Mouse (Mus musculus) kidney, adult 9 months (tissue): ENCODE measurements around the gene Zfp91.
A peak's percentile ranks its signal among the peaks of the same experiment; 100 is the strongest.

Source experiments
- DNase-seq: peaks from one replicate; pipeline ENCODE4 v3.0.0; 2022

The Zfp91 gene

DNA sequence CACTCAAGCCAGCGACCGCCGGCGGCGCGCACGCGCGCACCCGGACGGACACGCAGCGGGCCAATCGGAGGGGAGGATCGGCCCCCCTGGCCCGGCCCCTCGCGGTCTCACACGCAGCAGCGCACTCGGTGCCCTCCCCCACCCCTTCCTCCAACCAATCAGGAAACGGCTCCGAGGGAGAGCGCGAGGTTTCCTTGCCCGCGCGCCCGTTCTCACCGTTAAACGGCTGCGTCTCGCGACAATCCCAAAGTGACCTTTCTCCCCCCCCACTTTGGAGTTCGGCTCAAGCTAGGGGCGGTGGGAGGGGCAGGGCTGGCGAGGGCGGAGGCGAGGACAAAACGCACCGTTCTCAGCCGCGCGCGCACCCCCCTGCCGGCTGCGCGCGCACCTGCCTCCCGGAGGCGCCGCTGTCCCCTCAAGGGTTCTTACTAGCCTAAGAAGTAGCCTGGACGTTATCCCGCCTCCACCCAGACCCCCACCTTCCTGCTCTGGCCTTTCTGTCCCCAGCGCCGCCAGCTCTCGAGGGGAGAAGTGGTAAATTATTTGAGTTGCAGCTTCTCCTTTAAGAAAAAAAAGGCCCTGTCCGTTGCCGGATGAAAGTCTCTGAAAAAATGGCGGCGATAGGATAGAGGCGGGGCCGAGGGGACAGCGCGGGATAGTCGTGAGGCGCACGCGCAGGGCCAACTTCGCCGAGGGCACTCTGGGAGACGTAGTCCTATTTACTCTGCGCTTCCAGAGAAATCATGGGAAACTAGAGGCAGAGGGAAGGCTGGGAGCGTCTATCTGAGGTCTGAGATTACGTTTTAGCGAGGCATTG lies at the start of gene Zfp91, which contains the start of gene Lpxn:
TSS of gene Zfp91 (minus strand) at position 616 of the 817 bp plus-strand sequence.
TSS of gene Lpxn (plus strand) at position 683 of the 817 bp plus-strand sequence.
- DNase-seq = peak; percentile 99

DNA sequence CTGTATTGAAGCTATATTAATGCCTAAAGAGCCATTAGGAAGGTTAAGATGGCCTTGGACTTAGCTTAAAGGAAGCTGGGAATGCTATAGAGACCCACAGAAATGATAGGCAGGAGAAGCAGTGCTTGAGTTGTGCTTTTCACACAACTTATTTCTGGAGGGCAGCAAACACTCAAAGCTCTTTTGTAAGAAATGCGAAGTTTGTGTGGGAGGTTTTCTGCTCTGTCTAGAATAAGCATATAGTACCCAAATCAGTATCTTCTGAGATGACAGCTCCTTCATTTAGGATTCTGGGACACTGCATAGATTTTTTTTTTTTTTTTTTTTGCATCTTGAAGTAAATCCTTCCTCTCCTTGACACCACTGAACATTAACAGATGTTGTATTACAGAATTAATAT lies 42.6 kb upstream of the Zfp91 start:
- DNase-seq = no peak

DNA sequence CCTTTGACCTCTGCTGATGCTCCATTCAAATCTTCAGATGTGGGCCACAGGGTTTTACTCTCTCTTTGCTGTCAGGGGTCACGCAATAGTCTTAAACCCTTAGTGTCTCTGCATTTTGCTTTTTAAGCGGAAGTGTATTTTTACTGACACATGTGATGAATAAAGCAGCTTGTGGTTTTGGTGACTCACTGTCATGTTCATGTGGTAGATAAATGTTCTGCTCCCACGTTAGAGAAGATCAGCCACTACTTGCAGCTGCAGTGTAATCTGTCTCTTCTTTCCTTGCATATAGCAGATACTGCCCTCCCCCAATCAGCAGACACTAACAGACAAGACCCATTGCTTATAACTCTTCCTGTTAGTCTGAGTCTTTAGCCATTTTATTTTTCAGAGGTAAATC lies 37.7 kb upstream of the Zfp91 start:
- peak; percentile 7 for DNase-seq

DNA sequence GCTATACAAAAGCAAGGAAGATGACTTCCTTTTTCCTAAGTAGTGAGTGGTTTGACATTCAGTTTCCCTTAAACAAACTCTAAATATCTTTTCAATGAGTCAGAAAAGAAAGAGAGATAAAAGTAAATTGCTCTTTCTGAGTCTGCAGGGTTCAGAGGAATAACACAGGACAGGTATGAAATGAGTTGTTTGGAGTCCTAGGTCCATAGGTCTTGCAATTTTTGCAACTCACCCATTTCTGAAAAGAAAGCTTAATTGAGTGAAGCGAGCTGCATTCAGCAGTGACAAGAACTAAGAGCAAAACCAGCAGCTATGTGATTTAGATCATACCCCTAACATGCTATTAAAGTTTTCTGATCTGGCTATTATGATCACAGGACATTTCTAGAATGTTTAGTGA lies 35.6 kb upstream of the Zfp91 start:
- no peak for DNase-seq

DNA sequence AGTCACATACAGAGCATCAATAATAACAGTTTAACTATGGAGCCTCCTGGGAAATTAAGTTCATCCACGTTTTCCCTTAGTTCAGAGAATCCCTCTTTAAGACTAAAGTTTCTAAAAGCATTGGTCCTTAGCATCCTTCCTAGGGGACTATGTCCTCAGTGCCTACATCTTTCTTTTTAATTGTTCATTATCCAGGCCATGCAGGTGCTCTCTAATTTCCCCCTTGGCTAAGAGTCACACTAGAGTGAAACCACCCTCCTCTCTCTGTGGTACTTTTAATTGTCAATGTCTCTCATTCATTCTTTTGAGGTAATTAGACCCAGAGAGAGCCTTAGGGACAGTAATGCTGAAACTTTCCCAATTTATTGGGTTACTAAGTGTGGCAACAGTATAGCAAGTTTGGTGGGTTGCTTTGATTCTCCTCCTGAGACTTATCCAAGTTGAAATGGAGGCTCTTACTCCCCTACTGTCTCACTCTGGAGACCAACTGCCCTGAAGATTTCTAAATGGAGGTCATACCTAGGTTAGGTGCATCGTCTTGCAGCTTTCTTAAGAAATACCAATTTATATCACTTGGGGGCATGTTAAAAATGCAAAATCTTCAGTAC lies 35.0 kb upstream of the Zfp91 start:
- DNase-seq = no peak

DNA sequence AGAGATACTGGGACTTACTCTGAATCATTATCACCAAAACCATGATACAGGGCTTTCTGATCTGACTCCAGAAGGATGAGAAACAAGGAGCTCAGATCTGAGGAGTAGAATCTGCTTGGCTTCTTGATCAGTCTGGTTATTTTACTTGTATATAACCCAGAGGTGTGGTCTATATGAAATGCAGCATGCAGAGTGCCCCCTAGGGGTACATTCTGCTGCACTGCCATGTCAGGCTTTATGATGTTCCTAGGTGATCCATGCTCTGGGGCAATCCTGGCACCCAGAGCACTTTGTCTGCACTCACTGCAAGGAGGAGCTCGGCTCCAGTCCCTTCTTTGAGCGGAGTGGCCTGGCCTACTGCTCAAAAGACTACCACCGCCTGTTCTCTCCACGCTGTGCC lies 28.6 kb upstream of the Zfp91 start:
- DNase-seq = no peak

DNA sequence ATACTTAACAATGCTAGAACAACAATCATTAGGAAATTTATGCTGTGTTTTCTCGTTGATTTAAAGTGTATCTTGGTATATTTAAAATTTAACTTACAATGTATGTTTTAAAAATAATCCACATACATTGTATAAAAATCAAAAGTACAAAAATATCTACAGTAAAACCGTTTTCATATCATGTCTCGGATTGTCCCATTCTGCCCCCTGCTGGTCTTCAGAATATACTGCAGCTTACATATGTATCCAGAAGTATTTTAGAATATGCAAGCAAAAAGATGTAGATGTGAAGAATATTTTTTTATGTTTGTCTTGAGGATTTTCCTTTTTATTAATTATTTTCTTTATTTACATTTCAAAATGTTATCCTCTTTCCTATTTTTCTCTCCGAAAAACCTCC lies 24.5 kb upstream of the Zfp91 start:
- peak; percentile 19 for DNase-seq

DNA sequence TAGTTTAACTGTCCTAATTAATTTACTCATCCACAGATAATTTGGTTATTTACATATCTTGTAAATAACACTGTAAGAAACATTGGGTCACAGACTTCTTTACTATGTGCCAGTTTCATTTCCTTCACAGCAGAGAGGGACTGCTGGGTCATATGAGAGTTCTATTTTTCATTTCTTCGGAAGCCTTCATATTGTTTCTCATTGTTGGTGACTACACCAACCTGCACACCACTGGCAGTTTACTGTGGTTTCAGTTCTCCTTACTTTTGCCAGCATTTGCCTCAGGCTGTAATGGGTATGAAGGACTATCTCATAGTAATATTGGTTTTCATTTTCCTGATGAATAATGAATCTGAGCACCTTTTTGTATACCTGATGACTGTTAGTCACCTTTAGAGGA lies 22.6 kb upstream of the Zfp91 start:
- no peak for DNase-seq

DNA sequence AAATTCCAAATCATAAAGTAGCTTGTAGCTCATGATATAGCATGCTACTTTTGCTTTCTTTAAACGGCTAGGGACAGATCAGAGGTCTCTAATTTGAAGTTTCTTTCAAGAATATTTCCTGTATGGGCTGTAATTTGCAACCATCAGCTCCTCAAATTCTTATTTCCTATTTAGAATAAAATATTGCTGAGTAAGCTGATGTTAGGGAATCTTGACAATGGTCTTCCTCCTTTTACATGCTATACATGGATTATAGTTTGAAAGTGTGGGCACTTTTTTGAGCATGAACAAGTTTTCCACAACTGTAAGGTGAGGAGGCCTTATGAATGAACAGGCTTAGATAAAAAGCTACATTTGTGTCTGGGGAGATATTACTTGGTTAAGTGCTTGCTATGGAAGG lies 18.0 kb upstream of the Zfp91 start:
- no peak for DNase-seq

DNA sequence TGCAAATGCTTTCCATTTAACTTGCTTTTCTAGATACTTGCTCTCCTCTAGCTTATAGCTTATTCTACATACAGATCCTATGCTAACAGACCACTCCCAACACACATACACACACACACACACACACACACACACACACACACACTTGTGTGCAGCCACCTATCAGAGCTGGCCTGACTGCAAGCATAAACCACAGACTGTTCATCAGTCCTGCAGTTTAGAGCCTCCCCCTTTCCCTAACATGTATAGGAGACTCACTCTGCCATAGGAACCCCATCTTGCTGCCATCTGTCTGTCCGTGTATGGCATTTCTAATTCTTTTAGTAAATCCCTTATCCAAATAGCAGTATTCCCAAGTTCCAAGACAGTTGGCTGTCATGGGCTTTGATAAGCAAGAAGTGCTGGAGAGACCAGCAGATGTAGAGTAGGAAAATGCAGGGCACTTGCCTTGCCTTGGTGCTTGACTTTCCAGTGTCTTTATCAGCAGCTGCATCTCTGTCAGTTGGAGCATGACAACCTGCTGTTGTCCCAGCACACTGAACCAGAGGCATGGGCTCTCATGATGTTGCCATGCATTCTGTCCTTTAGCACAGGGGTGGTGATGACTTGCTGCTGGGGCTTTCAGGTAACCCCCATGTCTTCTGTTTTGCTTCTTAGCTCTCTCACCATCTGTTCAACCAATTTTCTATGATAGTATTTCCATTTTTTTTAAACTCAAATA lies 16.9 kb upstream of the Zfp91 start:
- DNase-seq = no peak

DNA sequence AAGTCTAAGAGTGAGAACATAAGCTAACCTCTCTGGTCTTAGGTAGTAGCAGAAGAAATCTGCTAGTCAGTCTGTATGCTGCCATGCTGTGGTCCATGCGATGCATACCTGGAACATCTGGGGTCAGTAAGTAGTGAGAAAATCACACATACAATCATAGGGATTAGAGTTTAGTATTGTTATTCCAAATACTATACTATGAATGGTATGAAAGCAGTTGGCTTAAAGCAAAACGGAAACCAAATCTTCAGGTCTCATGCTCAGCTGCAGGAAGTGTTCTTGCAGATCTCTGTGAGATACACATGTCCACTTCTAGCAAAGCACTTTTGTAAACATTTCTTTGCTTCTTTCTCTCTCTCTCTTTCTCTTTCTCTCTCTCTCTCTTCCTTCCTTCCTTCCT lies 10.3 kb upstream of the Zfp91 start:
- no peak for DNase-seq

DNA sequence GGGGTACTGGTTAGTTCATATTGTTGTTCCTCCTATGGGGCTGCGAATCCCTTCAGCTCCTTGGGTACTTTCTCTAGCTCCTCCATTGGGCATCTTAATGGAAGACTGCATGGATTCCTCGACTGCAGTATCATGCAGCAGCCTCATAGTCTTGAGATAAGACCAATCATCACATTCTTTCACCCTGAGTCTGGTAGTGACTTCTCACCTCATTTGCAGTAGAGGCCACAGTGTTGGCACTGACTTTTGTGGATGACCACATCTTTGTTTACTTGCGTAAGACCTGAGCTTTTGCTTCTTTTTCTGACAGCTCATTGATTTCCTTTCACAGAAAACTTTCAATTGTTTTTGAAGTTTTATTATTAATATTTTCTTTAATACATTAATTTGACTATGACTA lies 9.8 kb upstream of the Zfp91 start:
- DNase-seq = no peak

DNA sequence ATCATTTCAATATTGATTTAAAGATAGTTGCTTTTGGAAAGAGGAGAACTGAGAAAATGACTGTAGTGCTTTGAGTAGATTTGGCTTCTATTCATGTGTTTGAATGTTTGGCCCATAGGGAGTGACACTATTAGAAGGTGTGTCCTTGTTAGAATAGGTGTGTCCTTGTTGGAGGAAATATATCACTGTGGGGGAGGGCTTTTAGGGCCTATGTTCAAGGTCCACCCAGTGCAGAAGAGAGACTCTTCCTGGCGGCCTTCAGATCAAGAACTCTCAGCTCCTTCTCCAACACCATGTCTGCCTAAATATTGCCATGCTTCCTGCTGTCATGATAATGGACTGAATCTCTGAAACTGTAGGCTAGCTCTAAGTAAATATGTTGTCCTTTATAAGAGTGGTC lies 8.3 kb upstream of the Zfp91 start:
- DNase-seq = no peak

DNA sequence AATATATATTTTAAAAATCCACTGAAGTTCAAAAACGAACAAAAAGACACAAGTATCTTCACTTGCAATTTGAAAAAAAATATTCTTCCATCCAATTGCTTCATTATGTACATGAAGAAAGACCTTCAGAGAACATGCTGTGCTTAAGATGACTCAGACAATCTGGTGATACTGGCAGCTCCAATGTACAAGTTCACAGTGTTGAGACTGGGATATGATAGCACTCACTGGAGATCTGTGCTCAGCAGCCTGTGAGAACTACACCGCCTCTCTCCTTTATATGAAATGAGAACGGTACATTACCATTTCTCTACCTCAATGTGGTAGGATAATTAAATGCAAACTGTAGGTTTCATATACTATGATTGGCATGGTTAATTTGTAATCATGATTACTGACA lies 6.9 kb upstream of the Zfp91 start:
- DNase-seq = no peak

DNA sequence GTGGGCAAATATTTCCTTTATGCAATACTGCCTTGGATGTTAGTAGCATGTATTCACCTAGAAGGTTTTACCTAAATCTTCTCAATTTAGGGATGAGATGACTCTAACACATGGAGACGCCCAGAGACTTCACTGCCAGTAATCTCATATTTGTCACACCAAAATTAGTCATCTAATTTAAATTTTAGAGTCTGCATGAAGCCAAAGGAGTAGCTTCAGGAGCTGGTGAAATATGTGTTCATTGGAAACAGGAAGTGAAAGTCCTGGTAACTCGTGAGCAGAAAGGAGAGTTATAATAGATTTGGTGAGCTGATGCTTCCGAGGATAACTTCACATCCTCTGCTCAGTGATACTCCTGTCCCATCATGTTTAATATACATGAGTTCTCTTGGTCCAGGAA lies 5.1 kb upstream of the Zfp91 start:
- DNase-seq = no peak

DNA sequence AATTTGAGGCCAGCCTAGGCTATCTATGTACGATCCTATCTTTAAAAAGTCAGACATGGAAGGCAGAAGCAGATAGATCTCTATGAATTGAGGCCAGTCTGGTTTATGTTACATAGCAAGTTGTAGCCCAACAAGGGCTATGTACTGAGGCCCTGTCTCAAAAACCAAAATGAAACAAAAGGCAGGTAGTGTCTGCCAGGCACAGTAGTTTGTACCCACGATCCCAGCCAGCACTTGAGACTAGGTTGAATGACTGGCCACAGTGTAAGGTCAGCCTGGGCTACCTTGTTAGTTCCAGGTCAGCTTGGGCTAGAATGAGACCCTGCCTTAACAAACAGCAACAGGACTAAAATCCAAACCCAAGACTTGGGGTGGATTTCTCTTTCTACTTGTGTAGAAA lies 4.7 kb upstream of the Zfp91 start:
- no peak for DNase-seq

DNA sequence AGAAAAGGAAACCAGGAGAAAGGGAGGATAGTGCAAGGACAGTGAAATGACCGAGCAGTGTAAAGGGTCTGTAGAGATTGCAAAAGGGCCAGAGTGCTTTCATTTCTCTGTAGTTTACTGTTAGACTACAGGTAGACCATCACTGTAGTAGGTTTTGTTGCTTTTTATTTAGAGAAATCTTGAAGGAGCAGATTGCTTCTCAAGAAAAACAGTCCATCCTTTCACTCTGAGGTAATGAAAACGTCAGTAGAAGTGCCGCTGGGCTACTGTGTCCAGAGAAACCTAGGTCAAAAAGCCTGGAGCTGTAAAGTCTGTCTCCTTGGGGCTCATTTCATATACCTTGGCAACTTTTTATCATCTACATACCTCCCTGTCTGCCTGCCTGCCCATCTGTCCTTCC lies 3.2 kb upstream of the Zfp91 start:
- no peak for DNase-seq

DNA sequence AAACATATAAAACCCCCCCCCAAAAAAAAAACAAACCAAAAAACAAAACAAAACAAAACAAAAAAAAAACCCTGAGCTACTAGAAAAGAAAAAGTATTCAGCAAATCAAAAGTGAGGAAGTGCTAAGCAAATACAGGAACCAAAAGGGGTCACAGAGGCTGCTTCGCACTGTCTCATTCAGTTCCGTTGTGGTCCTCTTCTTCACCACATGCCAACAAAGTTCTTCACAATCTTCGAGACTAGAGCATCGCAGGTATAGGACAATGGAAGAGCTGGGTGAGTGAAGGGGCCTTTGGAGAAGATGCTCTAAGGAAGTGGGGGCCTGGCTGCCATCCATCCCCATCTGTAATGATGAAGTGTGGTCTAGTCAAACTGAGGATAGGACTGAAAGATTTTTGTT lies 2.5 kb upstream of the Zfp91 start:
- DNase-seq = no peak

DNA sequence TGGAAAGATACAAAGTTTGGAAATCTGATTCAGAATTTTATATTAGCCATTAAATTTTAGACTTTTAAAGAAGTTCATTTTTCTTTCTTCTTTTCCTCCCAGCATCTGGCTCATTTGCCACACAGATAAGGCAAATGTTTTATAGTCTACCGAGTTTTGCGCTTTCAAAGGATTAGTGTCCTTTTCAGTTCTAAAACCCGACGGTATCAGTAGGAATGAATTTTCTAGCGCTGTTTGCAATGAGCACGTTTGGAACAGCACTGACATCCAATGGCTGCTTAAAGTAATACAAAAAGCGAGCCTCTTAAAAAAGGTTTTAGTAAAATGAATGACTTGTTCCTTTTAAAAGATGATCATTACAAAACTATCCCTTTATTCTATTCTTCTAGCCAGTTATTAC lies 1.1 kb upstream of the Zfp91 start:
- DNase-seq = peak; percentile 65

DNA sequence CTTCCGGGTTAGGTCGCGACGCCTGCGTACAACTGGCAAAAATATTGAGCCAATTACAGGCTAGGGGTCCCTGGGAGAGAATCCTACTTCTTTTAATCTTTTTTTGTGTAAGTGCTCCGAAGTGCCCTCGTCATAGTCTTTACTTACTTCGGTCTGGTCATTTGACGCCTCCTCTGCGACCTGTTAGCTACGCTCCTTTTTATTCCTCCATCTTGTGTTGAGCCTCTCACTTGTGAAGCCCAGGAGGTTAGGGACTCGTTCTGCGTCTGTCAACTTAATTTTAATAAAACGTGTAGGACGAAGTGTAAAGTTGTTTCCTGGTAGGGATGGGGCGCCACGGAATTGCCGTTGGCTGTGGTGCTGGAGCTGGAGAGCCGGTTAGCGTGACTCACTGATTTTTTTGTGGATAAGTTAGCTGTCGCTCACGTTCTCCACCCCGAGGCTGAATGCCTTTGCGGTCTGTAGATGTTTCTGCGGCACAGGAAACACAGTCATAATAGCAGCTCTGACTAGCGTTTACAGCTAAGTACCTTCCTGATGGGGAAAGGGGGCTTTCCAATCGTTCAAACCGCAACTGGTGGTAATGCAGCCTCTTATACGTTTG lies 504 bp upstream of the Zfp91 start:
- DNase-seq = peak; percentile 75

DNA sequence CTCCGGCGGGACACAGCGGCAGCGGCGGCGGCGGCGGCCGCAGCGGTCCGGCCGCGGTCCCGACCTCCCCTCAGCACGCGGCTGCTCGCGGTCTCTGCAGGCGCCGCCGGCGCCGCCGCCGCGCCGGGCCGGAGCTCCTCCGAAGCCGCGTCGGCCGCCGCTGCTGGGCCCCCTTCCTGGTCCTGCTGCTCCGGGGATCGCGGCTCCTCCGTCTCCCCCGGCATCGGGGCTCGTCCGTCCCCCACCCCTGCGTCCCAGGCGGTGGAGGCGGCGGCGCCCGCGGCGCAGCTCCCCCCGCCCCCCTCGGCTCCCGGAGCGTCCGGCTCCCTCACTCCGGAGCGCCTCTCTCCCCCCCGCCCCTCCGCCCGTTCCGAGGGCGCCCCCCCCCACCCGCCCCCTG lies 816 bp downstream of the Zfp91 start:
- DNase-seq = no peak

DNA sequence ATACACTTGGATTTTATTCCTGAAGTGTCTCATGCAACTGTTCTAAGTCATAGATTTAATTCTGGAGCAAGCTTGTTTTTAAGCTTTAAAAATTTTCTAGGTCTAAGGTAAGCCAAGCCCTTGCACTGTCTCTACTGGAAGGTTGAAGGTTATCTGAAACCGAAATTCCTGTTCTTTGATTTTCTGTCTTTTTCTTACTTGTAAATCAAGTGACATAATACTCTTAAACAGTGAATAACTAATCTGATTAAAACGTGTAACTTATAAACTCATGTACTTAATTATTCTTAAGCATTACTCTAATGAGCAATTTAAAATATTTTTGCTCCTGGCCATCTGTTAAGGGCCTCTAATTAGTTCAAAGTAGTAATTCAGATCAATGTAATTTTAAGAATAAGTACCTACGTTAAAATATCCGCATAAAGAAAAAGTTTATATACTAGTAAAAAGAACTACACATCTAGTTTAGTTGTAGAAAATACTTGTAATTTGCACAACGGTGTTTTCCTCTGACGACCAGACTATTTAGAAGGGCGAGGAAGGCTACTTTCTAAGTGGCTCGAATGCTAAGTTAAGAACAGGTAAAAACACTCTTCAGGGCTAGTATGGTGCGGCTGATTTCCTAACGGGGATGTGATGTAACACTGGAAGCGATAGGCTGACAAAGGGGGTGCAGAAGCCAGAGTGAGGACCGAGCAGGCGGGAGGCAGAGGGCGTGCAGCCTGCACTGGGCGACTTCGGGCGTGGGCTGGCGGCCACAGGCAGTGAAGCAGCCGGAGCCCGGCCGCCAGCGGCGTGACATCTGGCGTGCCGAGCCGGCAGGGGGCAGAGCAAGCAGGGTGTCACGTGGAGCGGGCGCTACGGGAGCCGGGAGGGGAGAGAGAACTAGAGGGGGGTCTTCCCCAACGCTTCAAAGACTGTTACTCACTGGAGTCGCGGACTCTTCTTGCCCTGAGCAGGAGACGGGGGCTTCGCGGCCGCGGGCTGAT lies 1.6 kb downstream of the Zfp91 start:
- peak; percentile 93 for DNase-seq
